Mouse (Mus musculus): Measurements from ENCODE around the gene Arhgef17. TPM values are rescaled to one million over a fixed set of nuclear protein-coding genes. Genes with fewer than 3 reads are reported as not detected.
A peak's percentile ranks its signal among the peaks of the same experiment; 100 is the strongest.

The Arhgef17 gene
- polyA plus RNA-seq, 1 experiment = 71.4 TPM

- DNase-seq = no peak
- Histone ChIP-seq H3K4me1 (ENCODE audit: control insufficient read depth, insufficient read depth, low read length) (peaks cover 17% of the 10 kb centered on the region; the same call in 1 of the 2 replicates), H3K4me3 (replicated peaks; ENCODE audit: insufficient read depth, low read depth, low read length) (no peak overlapping the region), H3K27me3 (ENCODE audit: control insufficient read depth, insufficient read depth, low read length) (no peaks in the 10 kb centered on the region), H3K27ac (ENCODE audit: insufficient read depth, low read length) (no peak overlapping the region)
- TF ChIP-seq CTCF (IDR thresholded peaks at IDR 0.05; ENCODE audit: borderline replicate concordance, insufficient read depth, low read depth, low read length) (no peak), POLR2A (IDR thresholded peaks at IDR 0.05; ENCODE audit: borderline replicate concordance, insufficient read depth, low read length) (no peak)
- 92% methylated on average over 6 of the region's 6 CpGs for WGBS
These were observed 90.3 kb downstream of the Arhgef17 start for GRCm38 (mm10) chr7:100841608-100842007.

- no peaks in the 10 kb centered on the region for H3K27me3 ChIP-seq (ENCODE audit: control insufficient read depth, insufficient read depth, low read length)
- H3K4me3 ChIP-seq (replicated peaks; ENCODE audit: insufficient read depth, low read depth, low read length) = no peak overlapping the region
- H3K27ac ChIP-seq (ENCODE audit: insufficient read depth, low read length) = no peak overlapping the region
- 100% methylated on average over 1 of the region's 1 CpGs for WGBS
- H3K4me1 ChIP-seq (ENCODE audit: control insufficient read depth, insufficient read depth, low read length) = peaks cover 17% of the 10 kb centered on the region; the same call in 1 of the 2 replicates
- TF ChIP-seq CTCF (IDR thresholded peaks at IDR 0.05; ENCODE audit: borderline replicate concordance, insufficient read depth, low read depth, low read length) (no peak), POLR2A (IDR thresholded peaks at IDR 0.05; ENCODE audit: borderline replicate concordance, insufficient read depth, low read length) (no peak)
- no peak for DNase-seq
These were observed 91.0 kb downstream of the Arhgef17 start for GRCm38 (mm10) chr7:100840906-100841305.

- TF ChIP-seq CTCF (IDR thresholded peaks at IDR 0.05; ENCODE audit: borderline replicate concordance, insufficient read depth, low read depth, low read length) (no peak), POLR2A (IDR thresholded peaks at IDR 0.05; ENCODE audit: borderline replicate concordance, insufficient read depth, low read length) (no peak)
- H3K27ac ChIP-seq (ENCODE audit: insufficient read depth, low read length) = no peak overlapping the region
- H3K4me3 ChIP-seq (replicated peaks; ENCODE audit: insufficient read depth, low read depth, low read length) = no peak overlapping the region
- 17% methylated on average over 6 of the region's 6 CpGs for WGBS
- DNase-seq = peak; percentile 58 to 71
- H3K4me1 ChIP-seq (ENCODE audit: control insufficient read depth, insufficient read depth, low read length) = peaks cover 17% of the 10 kb centered on the region; the same call in 1 of the 2 replicates
- no peaks in the 10 kb centered on the region for H3K27me3 ChIP-seq (ENCODE audit: control insufficient read depth, insufficient read depth, low read length)
These were observed 92.1 kb downstream of the Arhgef17 start for GRCm38 (mm10) chr7:100839632-100840402.

GRCm38 (mm10) chr7:100837701-100838100 is 94.2 kb downstream of the Arhgef17 start:
- Histone ChIP-seq H3K4me3 (replicated peaks; ENCODE audit: insufficient read depth, low read depth, low read length) (no peak overlapping the region), H3K27me3 (ENCODE audit: control insufficient read depth, insufficient read depth, low read length) (no peaks in the 10 kb centered on the region), H3K27ac (ENCODE audit: insufficient read depth, low read length) (no peak overlapping the region), H3K4me1 (ENCODE audit: control insufficient read depth, insufficient read depth, low read length) (peaks cover 17% of the 10 kb centered on the region; the same call in 1 of the 2 replicates)
- 6% methylated on average over 1 of the region's 1 CpGs for WGBS
- no peak for TF ChIP-seq POLR2A (IDR thresholded peaks at IDR 0.05; ENCODE audit: borderline replicate concordance, insufficient read depth, low read length)
- no peak for TF ChIP-seq CTCF (IDR thresholded peaks at IDR 0.05; ENCODE audit: borderline replicate concordance, insufficient read depth, low read depth, low read length)
- no peak for DNase-seq

GRCm38 (mm10) chr7:100836657-100837056 is 95.2 kb downstream of the Arhgef17 start:
- peaks cover 17% of the 10 kb centered on the region; the same call in 1 of the 2 replicates for H3K4me1 ChIP-seq (ENCODE audit: control insufficient read depth, insufficient read depth, low read length)
- DNase-seq = no peak
- H3K4me3 ChIP-seq (replicated peaks; ENCODE audit: insufficient read depth, low read depth, low read length) = no peak overlapping the region
- 89% methylated on average over 10 of the region's 10 CpGs for WGBS
- TF ChIP-seq CTCF (IDR thresholded peaks at IDR 0.05; ENCODE audit: borderline replicate concordance, insufficient read depth, low read depth, low read length) (no peak), POLR2A (IDR thresholded peaks at IDR 0.05; ENCODE audit: borderline replicate concordance, insufficient read depth, low read length) (no peak)
- H3K27ac ChIP-seq (ENCODE audit: insufficient read depth, low read length) = no peak overlapping the region
- H3K27me3 ChIP-seq (ENCODE audit: control insufficient read depth, insufficient read depth, low read length) = no peaks in the 10 kb centered on the region

- peaks cover 17% of the 10 kb centered on the region; the same call in 1 of the 2 replicates for H3K4me1 ChIP-seq (ENCODE audit: control insufficient read depth, insufficient read depth, low read length)
- 85% methylated on average over 6 of the region's 6 CpGs for WGBS
- TF ChIP-seq POLR2A (IDR thresholded peaks at IDR 0.05; ENCODE audit: borderline replicate concordance, insufficient read depth, low read length) (no peak), CTCF (IDR thresholded peaks at IDR 0.05; ENCODE audit: borderline replicate concordance, insufficient read depth, low read depth, low read length) (no peak)
- H3K4me3 ChIP-seq (replicated peaks; ENCODE audit: insufficient read depth, low read depth, low read length) = no peak overlapping the region
- DNase-seq = no peak
- H3K27ac ChIP-seq (ENCODE audit: insufficient read depth, low read length) = no peak overlapping the region
- no peaks in the 10 kb centered on the region for H3K27me3 ChIP-seq (ENCODE audit: control insufficient read depth, insufficient read depth, low read length)
These were observed 96.2 kb downstream of the Arhgef17 start for GRCm38 (mm10) chr7:100835711-100836110.

- H3K4me1 ChIP-seq (ENCODE audit: control insufficient read depth, insufficient read depth, low read length) = peaks cover 14% of the 10 kb centered on the region; the same call in 1 of the 2 replicates
- no peak overlapping the region for H3K27ac ChIP-seq (ENCODE audit: insufficient read depth, low read length)
- DNase-seq = no peak
- no peak overlapping the region for H3K4me3 ChIP-seq (replicated peaks; ENCODE audit: insufficient read depth, low read depth, low read length)
- 94% methylated on average over 7 of the region's 7 CpGs for WGBS
- TF ChIP-seq POLR2A (IDR thresholded peaks at IDR 0.05; ENCODE audit: borderline replicate concordance, insufficient read depth, low read length) = no peak
- no peak for TF ChIP-seq CTCF (IDR thresholded peaks at IDR 0.05; ENCODE audit: borderline replicate concordance, insufficient read depth, low read depth, low read length)
- no peaks in the 10 kb centered on the region for H3K27me3 ChIP-seq (ENCODE audit: control insufficient read depth, insufficient read depth, low read length)
These were observed 96.7 kb downstream of the Arhgef17 start for GRCm38 (mm10) chr7:100835168-100835567.

GRCm38 (mm10) chr7:100833859-100834258 is 98.0 kb downstream of the Arhgef17 start:
- Histone ChIP-seq H3K4me1 (ENCODE audit: control insufficient read depth, insufficient read depth, low read length) (peaks cover 8% of the 10 kb centered on the region; the same call in 1 of the 2 replicates), H3K27me3 (ENCODE audit: control insufficient read depth, insufficient read depth, low read length) (no peaks in the 10 kb centered on the region), H3K4me3 (replicated peaks; ENCODE audit: insufficient read depth, low read depth, low read length) (no peak overlapping the region), H3K27ac (ENCODE audit: insufficient read depth, low read length) (no peak overlapping the region)
- DNase-seq = no peak
- TF ChIP-seq CTCF (IDR thresholded peaks at IDR 0.05; ENCODE audit: borderline replicate concordance, insufficient read depth, low read depth, low read length) (no peak), POLR2A (IDR thresholded peaks at IDR 0.05; ENCODE audit: borderline replicate concordance, insufficient read depth, low read length) (no peak)
- WGBS = 83% methylated on average over 1 of the region's 1 CpGs

Data from cerebellum, adult 2 months (tissue).